Mouse (Mus musculus): ENCODE data around the gene Ccnb2.
"Not testable (repeated sequence)": the region's sequence is repeated elsewhere in the genome, so short reads cannot be mapped to it uniquely, and the experiment has no call there.

Ccnb2 gene

GRCm38 (mm10) chr9:70421257-70422056, at the start of gene Ccnb2:
Gene Ccnb2, minus strand, starts transcription at chr9:70421547.
- DNase-seq, result peak; percentile 87 to 90

- DNase-seq, result not testable (repeated sequence)
Observed at GRCm38 (mm10) chr9:70463091-70463490, 41.7 kb upstream of the Ccnb2 start.

- no peak for DNase-seq
Observed at GRCm38 (mm10) chr9:70452371-70452770, 31.0 kb upstream of the Ccnb2 start.

- DNase-seq, result no peak
Observed at GRCm38 (mm10) chr9:70449072-70449471, 27.7 kb upstream of the Ccnb2 start.

- no peak for DNase-seq
Observed at GRCm38 (mm10) chr9:70439959-70440358, 18.6 kb upstream of the Ccnb2 start.

- DNase-seq, result no peak
Observed at GRCm38 (mm10) chr9:70422661-70423060, 1.3 kb upstream of the Ccnb2 start.

GRCm38 (mm10) chr9:70416412-70416811, 4.9 kb downstream of the Ccnb2 start:
- DNase-seq, result no peak

- DNase-seq, result no peak
Observed at GRCm38 (mm10) chr9:70413038-70413437, 8.3 kb downstream of the Ccnb2 start.

GRCm38 (mm10) chr9:70410668-70411067, 10.7 kb downstream of the Ccnb2 start:
- no peak for DNase-seq

- no peak for DNase-seq
Observed at GRCm38 (mm10) chr9:70409743-70410142, 11.6 kb downstream of the Ccnb2 start.

- DNase-seq, result peak in 1 of 2 experiments; percentile 22
Observed at GRCm38 (mm10) chr9:70408791-70409190, 12.6 kb downstream of the Ccnb2 start.

GRCm38 (mm10) chr9:70406596-70406995, 14.8 kb downstream of the Ccnb2 start:
- DNase-seq, result no peak

- DNase-seq, result no peak
Observed at GRCm38 (mm10) chr9:70401937-70402539, 19.3 kb downstream of the Ccnb2 start.

GRCm38 (mm10) chr9:70396083-70396482, 25.3 kb downstream of the Ccnb2 start:
- no peak for DNase-seq

GRCm38 (mm10) chr9:70395617-70396016, 25.7 kb downstream of the Ccnb2 start:
- peak; percentile 12 to 24 for DNase-seq

GRCm38 (mm10) chr9:70392563-70392907, 28.8 kb downstream of the Ccnb2 start:
- DNase-seq, result peak; percentile 78 to 82

GRCm38 (mm10) chr9:70391660-70392562, 29.4 kb downstream of the Ccnb2 start:
- DNase-seq, result no peak

- no peak for DNase-seq
Observed at GRCm38 (mm10) chr9:70391042-70391441, 30.3 kb downstream of the Ccnb2 start.

GRCm38 (mm10) chr9:70389548-70389947, 31.8 kb downstream of the Ccnb2 start:
- DNase-seq, result peak; percentile 21 to 30

- DNase-seq, result no peak
Observed at GRCm38 (mm10) chr9:70387410-70388119, 33.8 kb downstream of the Ccnb2 start.

- DNase-seq, result no peak
Observed at GRCm38 (mm10) chr9:70384958-70385728, 36.2 kb downstream of the Ccnb2 start.

- no peak for DNase-seq
Observed at GRCm38 (mm10) chr9:70384494-70384893, 36.9 kb downstream of the Ccnb2 start.

Data from cerebellum, postnatal 14 days (tissue).